Mouse (Mus musculus): ENCODE results near the gene Abca6. TPM values are rescaled to one million over a fixed set of nuclear protein-coding genes. Genes with fewer than 3 reads are reported as not detected.

Gene Abca6
- polyA plus RNA-seq, 1 experiment from 2014 or later, result 1.8 TPM

DNA sequence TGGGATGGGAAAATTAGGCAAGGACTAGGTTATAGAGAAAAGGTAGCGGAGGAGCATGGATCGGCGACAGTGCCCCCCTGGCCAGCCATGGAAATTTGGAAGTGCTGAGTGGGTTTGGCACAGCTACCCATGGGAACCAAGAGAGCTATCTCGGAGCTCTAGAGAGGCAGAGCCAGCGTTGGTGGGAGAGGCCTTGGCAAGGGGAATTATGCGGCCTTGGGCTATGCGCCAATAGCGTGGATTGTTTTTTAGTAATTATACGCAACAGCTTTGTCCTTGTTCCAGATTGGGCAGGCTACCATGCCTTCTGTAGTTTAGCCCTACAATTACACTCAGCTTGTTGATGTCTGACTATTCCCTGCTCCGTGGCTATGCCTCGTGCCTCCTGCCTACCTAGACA lies 15.2 kb upstream of the Abca6 start:
- no peaks in the 10 kb centered on the region for H3K27me3 ChIP-seq
- no peaks in the 10 kb centered on the region; the same call in 1 of the 2 replicates for H3K4me1 ChIP-seq
- 82% methylated on average over 11 of the region's 11 CpGs for WGBS
- H3K9ac ChIP-seq, result no peak overlapping the region
- no peaks in the 10 kb centered on the region for H3K36me3 ChIP-seq
- no peak overlapping the region for H3K27ac ChIP-seq
- H3K4me2 ChIP-seq, result no peak overlapping the region
- H3K9me3 ChIP-seq, result no peaks in the 10 kb centered on the region
- no peak overlapping the region for H3K4me3 ChIP-seq
- no peak for ATAC-seq (ENCODE audit: insufficient number of reproducible peaks, insufficient read depth, low FRiP score, low TSS enrichment, low read depth)

DNA sequence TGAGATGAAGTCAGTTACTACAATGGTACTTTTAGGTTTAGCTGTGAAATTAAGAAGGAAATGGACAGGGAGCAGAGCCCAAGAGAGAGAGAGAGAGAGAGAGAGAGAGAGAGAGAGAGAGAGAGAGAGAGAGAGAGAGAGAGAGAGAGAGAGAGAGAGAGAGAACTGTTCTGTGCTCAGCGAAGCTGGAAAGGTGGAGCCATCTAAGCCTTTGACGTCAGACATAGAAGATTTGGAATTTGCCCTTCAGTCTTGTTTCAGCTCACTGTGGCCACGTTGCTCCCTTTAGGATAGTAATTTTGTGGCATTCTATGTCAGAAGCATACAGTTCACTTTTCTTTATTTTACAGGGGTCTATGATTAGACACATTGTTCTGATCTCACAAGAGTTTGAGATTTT lies 10.3 kb upstream of the Abca6 start:
- 63% methylated on average over 3 of the region's 3 CpGs for WGBS
- Histone ChIP-seq H3K36me3 (no peaks in the 10 kb centered on the region), H3K4me2 (no peak overlapping the region), H3K9ac (no peak overlapping the region), H3K9me3 (peaks cover 3% of the 10 kb centered on the region; the same call in 1 of the 2 replicates), H3K27ac (no peak overlapping the region), H3K4me3 (no peak overlapping the region), H3K4me1 (no peaks in the 10 kb centered on the region; the same call in 1 of the 2 replicates), H3K27me3 (no peaks in the 10 kb centered on the region)
- ATAC-seq (ENCODE audit: insufficient number of reproducible peaks, insufficient read depth, low FRiP score, low TSS enrichment, low read depth), result no peak

DNA sequence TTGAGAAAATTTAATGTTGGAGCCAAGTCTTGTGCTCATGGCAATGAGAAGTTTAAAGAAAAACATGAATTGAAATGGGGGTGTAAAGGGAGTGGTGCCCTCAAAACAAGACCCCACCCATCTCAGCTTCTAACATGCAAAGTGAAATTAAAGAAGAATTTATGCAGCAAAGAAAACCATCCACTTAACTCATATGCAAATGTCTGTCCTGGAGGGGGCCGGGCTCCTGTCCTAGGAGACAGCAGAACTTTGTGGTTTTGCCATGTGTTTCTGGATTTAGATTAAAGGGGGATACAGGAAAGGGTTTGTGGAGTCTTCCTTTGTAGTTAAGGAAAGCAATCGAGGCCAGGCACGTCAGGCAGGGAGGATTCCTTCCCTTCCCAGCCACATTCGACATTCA lies 6.3 kb upstream of the Abca6 start:
- 39% methylated on average over 4 of the region's 4 CpGs for WGBS
- Histone ChIP-seq H3K27ac (no peak overlapping the region), H3K9ac (no peak overlapping the region), H3K36me3 (no peaks in the 10 kb centered on the region), H3K4me1 (no peaks in the 10 kb centered on the region), H3K4me3 (no peak overlapping the region), H3K4me2 (no peak overlapping the region), H3K9me3 (peaks cover 3% of the 10 kb centered on the region; the same call in 1 of the 2 replicates), H3K27me3 (no peaks in the 10 kb centered on the region)
- ATAC-seq (ENCODE audit: insufficient number of reproducible peaks, insufficient read depth, low FRiP score, low TSS enrichment, low read depth), result no peak

DNA sequence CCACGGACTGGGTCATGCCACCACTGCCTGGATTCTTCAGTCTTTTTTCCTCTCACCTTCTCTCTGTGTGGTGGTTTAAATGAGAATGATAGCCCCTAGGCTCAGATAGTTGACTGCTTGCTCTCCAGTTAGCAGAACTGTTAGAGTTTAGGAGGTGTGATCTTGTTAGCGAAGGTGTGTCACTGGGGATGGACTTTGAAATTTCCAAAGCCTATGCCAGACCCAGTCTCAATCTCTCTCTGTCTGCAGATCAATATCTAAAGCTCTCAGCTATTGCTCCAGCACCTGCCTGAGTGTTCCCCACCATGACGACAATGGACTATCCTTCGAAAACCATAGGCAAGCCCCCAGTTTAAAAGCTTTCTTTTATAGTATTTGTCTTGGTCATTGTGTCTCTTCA lies 5.5 kb upstream of the Abca6 start:
- 95% methylated on average over 4 of the region's 4 CpGs for WGBS

DNA sequence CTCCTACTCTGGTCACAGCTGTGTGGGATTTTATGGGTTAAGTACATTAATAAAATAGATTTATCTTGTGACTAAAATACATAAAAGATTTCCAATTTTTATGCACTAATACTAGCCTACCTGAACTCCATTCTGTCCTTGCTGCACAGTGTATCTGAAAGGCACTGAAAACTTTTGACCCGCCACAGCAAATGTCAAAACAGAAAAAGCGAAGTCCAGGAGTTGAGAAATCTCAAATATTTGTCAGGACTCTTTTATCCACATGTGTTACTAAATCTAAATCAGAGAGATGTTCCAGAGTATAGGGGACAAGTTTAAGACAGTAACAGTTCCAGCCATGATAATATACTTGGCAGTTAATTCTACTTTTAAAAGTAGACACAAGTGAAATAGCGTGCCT lies 680 bp upstream of the Abca6 start:
- H3K36me3 ChIP-seq, result no peaks in the 10 kb centered on the region
- ATAC-seq (ENCODE audit: insufficient number of reproducible peaks, insufficient read depth, low FRiP score, low TSS enrichment, low read depth), result no peak
- no peak overlapping the region for H3K4me3 ChIP-seq
- H3K27me3 ChIP-seq, result no peaks in the 10 kb centered on the region
- no peak overlapping the region for H3K9ac ChIP-seq
- WGBS, result 68% methylated on average over 3 of the region's 3 CpGs
- H3K4me1 ChIP-seq, result no peaks in the 10 kb centered on the region
- H3K9me3 ChIP-seq, result no peaks in the 10 kb centered on the region
- H3K4me2 ChIP-seq, result no peak overlapping the region
- H3K27ac ChIP-seq, result no peak overlapping the region

More for the DNA sequence above, 5.5 kb upstream of the Abca6 start:
- Histone ChIP-seq H3K36me3 (no peaks in the 10 kb centered on the region), H3K4me1 (no peaks in the 10 kb centered on the region), H3K4me2 (no peak overlapping the region), H3K9ac (no peak overlapping the region), H3K9me3 (peaks cover 3% of the 10 kb centered on the region; the same call in 1 of the 2 replicates), H3K4me3 (no peak overlapping the region), H3K27me3 (no peaks in the 10 kb centered on the region), H3K27ac (no peak overlapping the region)
- no peak for ATAC-seq (ENCODE audit: insufficient number of reproducible peaks, insufficient read depth, low FRiP score, low TSS enrichment, low read depth)

DNA sequence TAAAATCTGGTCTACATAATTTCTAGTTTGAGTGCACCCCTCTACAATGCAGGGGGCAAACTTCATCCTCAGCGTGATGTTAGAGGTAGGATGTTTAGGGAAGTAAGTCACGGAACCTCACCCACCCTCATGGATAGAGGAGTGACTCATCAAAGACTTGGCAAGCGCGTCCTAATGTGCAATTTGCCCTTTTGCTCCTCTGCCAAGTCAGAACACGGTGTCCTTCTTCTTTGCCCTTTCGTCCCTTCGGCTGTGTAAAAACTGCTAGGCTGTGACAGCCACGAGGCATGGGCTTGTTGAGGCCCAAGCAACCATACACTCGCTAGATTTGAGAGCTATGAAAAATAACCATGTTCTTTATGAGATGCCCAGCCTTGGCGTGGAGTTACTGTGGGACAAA lies 6.8 kb downstream of the Abca6 start:
- H3K4me1 ChIP-seq, result no peaks in the 10 kb centered on the region
- H3K4me3 ChIP-seq, result no peak overlapping the region
- H3K27me3 ChIP-seq, result no peaks in the 10 kb centered on the region
- H3K9ac ChIP-seq, result no peak overlapping the region
- WGBS, result 92% methylated on average over 10 of the region's 10 CpGs
- peaks cover 3% of the 10 kb centered on the region; the same call in 1 of the 2 replicates for H3K9me3 ChIP-seq
- no peak overlapping the region for H3K27ac ChIP-seq
- no peak overlapping the region for H3K4me2 ChIP-seq
- no peak for ATAC-seq (ENCODE audit: insufficient number of reproducible peaks, insufficient read depth, low FRiP score, low TSS enrichment, low read depth)
- H3K36me3 ChIP-seq, result no peaks in the 10 kb centered on the region

DNA sequence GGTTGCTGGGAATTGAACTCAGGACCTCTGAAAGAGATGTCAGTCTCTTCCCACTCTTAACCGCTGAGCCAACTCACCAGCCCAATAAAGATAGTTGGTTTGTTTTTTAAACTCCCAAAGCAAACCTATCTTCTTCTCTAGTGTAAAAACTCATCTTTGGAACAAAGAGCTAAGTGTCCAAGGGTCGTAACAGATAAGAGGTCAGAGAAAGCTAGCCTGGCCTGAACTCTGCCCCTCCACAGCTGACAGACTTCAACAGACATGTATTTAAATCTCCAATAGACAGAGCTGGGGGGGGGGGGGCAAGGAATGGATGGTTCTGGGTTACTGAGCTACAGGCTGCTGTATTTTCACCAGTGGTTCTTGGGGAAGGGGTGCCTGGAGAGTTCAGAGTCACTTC lies 14.1 kb downstream of the Abca6 start:
- H3K9ac ChIP-seq, result no peak overlapping the region
- H3K9me3 ChIP-seq, result peaks cover 6% of the 10 kb centered on the region; the same call in 1 of the 2 replicates
- no peaks in the 10 kb centered on the region for H3K36me3 ChIP-seq
- ATAC-seq (ENCODE audit: insufficient number of reproducible peaks, insufficient read depth, low FRiP score, low TSS enrichment, low read depth), result no peak
- no peak overlapping the region for H3K4me2 ChIP-seq
- H3K27ac ChIP-seq, result no peak overlapping the region
- H3K4me3 ChIP-seq, result no peak overlapping the region
- no peaks in the 10 kb centered on the region for H3K27me3 ChIP-seq
- no peaks in the 10 kb centered on the region for H3K4me1 ChIP-seq
- WGBS, result 64% methylated on average over 2 of the region's 2 CpGs

DNA sequence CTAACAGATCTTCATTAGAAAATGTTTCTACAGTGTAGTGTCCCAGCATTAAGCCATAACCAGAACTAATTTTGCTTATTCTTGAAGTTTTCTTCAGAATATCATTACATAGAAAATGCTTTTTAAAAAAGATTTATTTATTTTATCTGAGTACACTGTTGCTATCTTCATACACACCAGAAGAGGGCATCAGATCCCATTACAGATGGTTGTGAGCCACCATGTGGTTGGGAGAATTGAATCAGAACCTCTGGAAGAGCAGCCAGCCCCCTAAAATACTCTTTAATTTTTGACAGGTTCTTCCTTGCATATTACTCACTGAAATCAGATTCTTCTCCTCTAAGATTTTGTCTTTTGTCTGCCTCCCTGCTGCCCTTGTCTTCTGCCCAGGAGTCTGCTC lies 18.6 kb downstream of the Abca6 start:
- Histone ChIP-seq H3K27me3 (no peaks in the 10 kb centered on the region), H3K27ac (no peak overlapping the region), H3K4me1 (no peaks in the 10 kb centered on the region), H3K9ac (no peak overlapping the region), H3K36me3 (no peaks in the 10 kb centered on the region), H3K4me3 (no peak overlapping the region), H3K4me2 (no peak overlapping the region), H3K9me3 (no peaks in the 10 kb centered on the region)
- ATAC-seq (ENCODE audit: insufficient number of reproducible peaks, insufficient read depth, low FRiP score, low TSS enrichment, low read depth), result no peak

DNA sequence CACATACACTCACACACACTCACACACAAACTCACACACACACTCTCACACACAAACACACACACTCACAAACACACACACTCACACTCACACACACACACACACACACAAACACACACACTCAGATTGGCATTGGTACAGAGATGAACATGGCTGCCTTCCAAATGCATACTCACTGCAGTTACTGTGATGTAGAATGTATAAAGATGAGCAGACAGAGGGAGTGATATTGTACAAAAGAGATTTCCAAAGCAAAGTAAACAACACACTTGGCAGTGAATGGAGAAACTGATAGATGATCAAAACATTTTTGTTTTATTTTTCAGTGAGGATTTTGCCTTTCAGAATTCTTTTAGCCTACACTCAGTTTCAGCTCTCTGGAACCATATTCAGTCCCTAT lies 34.5 kb downstream of the Abca6 start:
- Histone ChIP-seq H3K27ac (no peak overlapping the region), H3K9ac (no peak overlapping the region), H3K36me3 (no peaks in the 10 kb centered on the region), H3K4me1 (no peaks in the 10 kb centered on the region), H3K4me2 (no peak overlapping the region), H3K4me3 (no peak overlapping the region), H3K27me3 (no peaks in the 10 kb centered on the region), H3K9me3 (no peaks in the 10 kb centered on the region)
- no peak for ATAC-seq (ENCODE audit: insufficient number of reproducible peaks, insufficient read depth, low FRiP score, low TSS enrichment, low read depth)

DNA sequence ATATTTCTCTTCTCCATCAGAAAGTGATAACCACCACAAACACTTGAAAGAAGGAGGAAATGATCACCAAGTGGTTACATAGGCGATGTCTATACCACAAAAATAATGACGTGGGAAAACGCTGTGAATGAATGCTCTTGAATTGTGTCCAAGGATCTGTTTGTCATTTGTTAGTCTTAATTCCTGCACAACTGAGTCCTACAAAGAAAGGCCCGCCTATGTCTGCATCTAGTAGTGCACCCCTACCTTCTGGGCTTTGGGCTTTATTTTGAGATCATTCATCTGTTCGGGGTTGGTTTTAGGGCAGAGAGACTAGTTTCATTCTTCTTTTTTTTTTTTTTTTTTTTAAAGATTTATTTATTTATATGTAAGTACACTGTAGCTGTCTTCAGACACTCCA lies 47.6 kb downstream of the Abca6 start:
- Histone ChIP-seq H3K9ac (no peak overlapping the region), H3K4me2 (no peak overlapping the region), H3K36me3 (no peaks in the 10 kb centered on the region), H3K9me3 (no peaks in the 10 kb centered on the region; the same call in 1 of the 2 replicates), H3K27me3 (no peaks in the 10 kb centered on the region), H3K27ac (no peak overlapping the region), H3K4me1 (no peaks in the 10 kb centered on the region), H3K4me3 (no peak overlapping the region)
- 69% methylated on average over 5 of the region's 5 CpGs for WGBS
- no peak for ATAC-seq (ENCODE audit: insufficient number of reproducible peaks, insufficient read depth, low FRiP score, low TSS enrichment, low read depth)

DNA sequence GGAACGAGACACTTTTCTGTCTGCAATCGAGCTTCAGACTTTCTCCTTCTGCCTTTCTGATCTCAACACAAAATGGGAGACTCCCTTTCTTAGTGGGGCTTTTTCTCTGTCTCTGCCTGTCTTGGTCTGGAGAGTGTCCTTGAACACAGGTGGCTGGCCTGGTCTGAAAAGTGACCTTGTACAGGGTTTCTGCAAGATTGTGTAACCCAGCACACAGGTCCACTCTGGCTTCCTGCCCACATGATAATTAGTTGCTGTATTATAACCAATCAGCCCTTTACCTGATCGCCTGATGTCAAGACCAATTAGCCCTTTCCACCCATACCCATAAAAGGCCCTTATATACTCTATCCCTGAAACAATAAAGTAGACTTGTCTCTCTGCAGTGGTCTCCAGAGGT lies 52.7 kb downstream of the Abca6 start:
- Histone ChIP-seq H3K9me3 (no peaks in the 10 kb centered on the region; the same call in 1 of the 2 replicates), H3K4me1 (no peaks in the 10 kb centered on the region), H3K36me3 (no peaks in the 10 kb centered on the region), H3K27me3 (no peaks in the 10 kb centered on the region), H3K9ac (no peak overlapping the region), H3K27ac (no peak overlapping the region), H3K4me2 (no peak overlapping the region), H3K4me3 (no peak overlapping the region)
- ATAC-seq (ENCODE audit: insufficient number of reproducible peaks, insufficient read depth, low FRiP score, low TSS enrichment, low read depth), result no peak
- WGBS, result 71% methylated on average over 3 of the region's 3 CpGs

DNA sequence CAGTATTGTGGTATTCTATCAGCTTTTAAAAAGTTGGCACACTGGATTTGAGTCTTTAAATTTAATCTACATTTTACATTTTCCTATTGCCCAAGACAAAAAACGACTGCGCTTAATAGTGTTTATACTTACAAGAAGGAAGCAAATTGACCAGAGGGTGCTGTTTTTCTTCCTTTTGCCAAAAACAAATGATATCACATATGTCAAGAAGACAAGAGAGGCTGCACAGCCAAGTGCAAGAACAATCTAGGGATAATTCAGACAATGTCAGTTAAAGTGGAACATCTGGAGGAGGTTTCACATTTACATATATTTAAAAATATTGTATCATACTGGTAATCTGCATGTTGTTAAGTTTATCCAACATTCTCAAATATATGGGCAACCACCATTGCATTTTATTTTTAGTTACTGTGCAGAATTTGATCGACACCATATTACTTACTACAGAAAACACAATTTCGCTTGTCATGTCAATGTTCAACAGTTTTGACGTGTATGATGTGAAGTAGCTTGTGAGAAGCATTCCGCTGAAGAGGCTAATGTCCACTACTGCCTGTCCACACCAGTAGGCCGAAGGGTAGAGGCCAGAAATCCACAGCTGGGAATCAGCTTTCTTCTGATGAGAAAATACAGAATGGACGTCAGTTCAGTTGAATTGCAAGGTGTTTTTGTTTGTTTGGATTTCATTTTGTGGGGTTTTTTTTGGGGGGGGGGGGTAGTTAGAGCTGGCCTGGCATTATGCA lies 54.8 kb downstream of the Abca6 start:
- no peaks in the 10 kb centered on the region for H3K27me3 ChIP-seq
- H3K27ac ChIP-seq, result no peak overlapping the region
- no peaks in the 10 kb centered on the region for H3K4me1 ChIP-seq
- no peak overlapping the region for H3K4me2 ChIP-seq
- 79% methylated on average over 8 of the region's 8 CpGs for WGBS
- no peak overlapping the region for H3K4me3 ChIP-seq
- H3K36me3 ChIP-seq, result no peaks in the 10 kb centered on the region
- no peaks in the 10 kb centered on the region; the same call in 1 of the 2 replicates for H3K9me3 ChIP-seq
- H3K9ac ChIP-seq, result no peak overlapping the region
- no peak for ATAC-seq (ENCODE audit: insufficient number of reproducible peaks, insufficient read depth, low FRiP score, low TSS enrichment, low read depth)

All from embryonic facial prominence, embryonic 13.5 days (tissue).